Mouse (Mus musculus) MEL (cell line): ENCODE measurements around the gene Il17rc. TPM values are rescaled to one million over a fixed set of nuclear protein-coding genes. Genes with fewer than 3 reads are reported as not detected.
A peak's percentile ranks its signal among the peaks of the same experiment; 100 is the strongest.

Experiments
- DNase-seq: peaks from one replicate; pipeline ENCODE4 v3.0.0; 2011; ENCODE audit warnings: low read depth, low spot score
- H3K27ac ChIP-seq: 2 replicates; pipeline ENCODE4 v1.5.1; 2012; ENCODE audit warnings: low read depth, mild to moderate bottlenecking, control low read depth, low read length, moderate library complexity; ENCODE audit not compliant: control insufficient read depth
- H3K27me3 ChIP-seq, 2 experiments: fragments of 150-350 bp in 1 of 2; sonication (generic) in 1 of 2; 2 replicates each; pipeline ENCODE4 v1.6.1; 2012; ENCODE audit warnings: low read length in 2 of 2, mild to moderate bottlenecking in 2 of 2, improper control_type of control experiment in 1 of 2, moderate library complexity in 1 of 2; ENCODE audit not compliant: insufficient read depth in 2 of 2, control insufficient read depth in 1 of 2
- H3K36me3 ChIP-seq, 2 experiments: 2 replicates each; pipeline ENCODE4 v1.6.1; 2012 to 2014; ENCODE audit warnings: low read length in 2 of 2, improper control_type of control experiment in 1 of 2, inconsistent platforms in 1 of 2, mild to moderate bottlenecking in 1 of 2; ENCODE audit not compliant: insufficient read depth in 2 of 2, control insufficient read depth in 1 of 2
- H3K4me1 ChIP-seq, 2 experiments: fragments of 150-350 bp in 1 of 2; sonication (generic) in 1 of 2; 2 replicates each; pipeline ENCODE4 v1.6.1; 2012; ENCODE audit warnings: low read length in 2 of 2, improper control_type of control experiment in 1 of 2, mild to moderate bottlenecking in 1 of 2; ENCODE audit not compliant: insufficient read depth in 2 of 2, control insufficient read depth in 1 of 2
- H3K4me3 ChIP-seq, 2 experiments: fragments of 150-350 bp in 1 of 2; sonication (generic) in 1 of 2; 2 replicates each; pipeline ENCODE4 v1.5.1; 2012; ENCODE audit warnings: low read depth in 2 of 2, low read length in 2 of 2, mild to moderate bottlenecking in 2 of 2, moderate library complexity in 2 of 2, control low read depth in 1 of 2, improper control_type of control experiment in 1 of 2; ENCODE audit not compliant: control insufficient read depth in 1 of 2, insufficient read depth in 1 of 2
- H3K79me2 ChIP-seq: 2 replicates; pipeline ENCODE4 v1.6.1; 2012; ENCODE audit warnings: mild to moderate bottlenecking, low read length, moderate library complexity; ENCODE audit not compliant: control insufficient read depth, poor library complexity, insufficient read depth
- H3K9ac ChIP-seq: 2 replicates; pipeline ENCODE4 v1.6.1; 2012; ENCODE audit warnings: low read depth, mild to moderate bottlenecking, control low read depth, low read length, moderate library complexity; ENCODE audit not compliant: control insufficient read depth, poor library complexity, severe bottlenecking
- H3K9me3 ChIP-seq: fragments of 150-350 bp; sonication (generic); replicated peaks from 2 replicates; pipeline ENCODE4 v1.6.1; 2012; ENCODE audit warnings: mild to moderate bottlenecking, low read length, improper control_type of control experiment, moderate library complexity; ENCODE audit not compliant: insufficient read depth
- CHD1 ChIP-seq: IDR thresholded peaks from 2 replicates; pipeline ENCODE4 v1.6.1; 2012; ENCODE audit warnings: low read depth, mild to moderate bottlenecking, inconsistent platforms, low read length, improper control_type of control experiment
- CHD2 ChIP-seq: IDR thresholded peaks from 2 replicates; pipeline ENCODE4 v1.6.1; 2011; ENCODE audit warnings: low read length, improper control_type of control experiment
- E2F4 ChIP-seq: IDR thresholded peaks from 2 replicates; pipeline ENCODE4 v1.6.1; 2011; ENCODE audit warnings: low read depth, low read length, improper control_type of control experiment, borderline replicate concordance
- ELF1 ChIP-seq: IDR thresholded peaks from 2 replicates; pipeline ENCODE4 v1.6.1; 2014; ENCODE audit warnings: low read depth, mild to moderate bottlenecking, inconsistent platforms, low read length, improper control_type of control experiment, moderate library complexity
- EP300 ChIP-seq, 2 experiments: IDR thresholded peaks; 2 replicates each; pipeline ENCODE4 v1.6.1; 2011; ENCODE audit warnings: improper control_type of control experiment in 2 of 2, low read length in 2 of 2, low read depth in 1 of 2, mild to moderate bottlenecking in 1 of 2
- ETS1 ChIP-seq: IDR thresholded peaks from 2 replicates; pipeline ENCODE4 v1.6.1; 2012; ENCODE audit warnings: low read depth, mild to moderate bottlenecking, inconsistent platforms, low read length, improper control_type of control experiment, moderate library complexity
- GABPA ChIP-seq: IDR thresholded peaks from 2 replicates; pipeline ENCODE4 v1.6.1; 2012; ENCODE audit warnings: low read depth, mild to moderate bottlenecking, inconsistent platforms, low read length, improper control_type of control experiment, moderate library complexity
- GATA1 ChIP-seq: IDR thresholded peaks from 2 replicates; pipeline ENCODE4 v1.6.1; 2011; ENCODE audit warnings: low read depth, low read length, improper control_type of control experiment
- MAFK ChIP-seq: IDR thresholded peaks from 2 replicates; pipeline ENCODE4 v1.6.1; 2011; ENCODE audit warnings: low read depth, mild to moderate bottlenecking, low read length, improper control_type of control experiment, borderline replicate concordance
- MXI1 ChIP-seq: IDR thresholded peaks from 2 replicates; pipeline ENCODE4 v1.6.1; 2011; ENCODE audit warnings: mild to moderate bottlenecking, low read depth, low read length, improper control_type of control experiment
- MYB ChIP-seq: IDR thresholded peaks from 2 replicates; pipeline ENCODE4 v1.6.1; 2011; ENCODE audit warnings: mild to moderate bottlenecking, low read depth, low read length, improper control_type of control experiment
- MYC ChIP-seq: IDR thresholded peaks from 2 replicates; pipeline ENCODE4 v1.6.1; 2011; ENCODE audit warnings: low read depth, mild to moderate bottlenecking, low read length, improper control_type of control experiment, moderate library complexity
- POLR2AphosphoS2 ChIP-seq: IDR thresholded peaks from 2 replicates; pipeline ENCODE4 v1.6.1; 2011; ENCODE audit warnings: low read length, improper control_type of control experiment
- SIN3A ChIP-seq: IDR thresholded peaks from 2 replicates; pipeline ENCODE4 v1.6.1; 2012; ENCODE audit warnings: low read length, improper control_type of control experiment, inconsistent platforms
- TBP ChIP-seq: IDR thresholded peaks from 2 replicates; pipeline ENCODE4 v1.8.0; 2011; ENCODE audit warnings: low read depth, low read length, improper control_type of control experiment
- UBTF ChIP-seq: IDR thresholded peaks from 2 replicates; pipeline ENCODE4 v1.6.1; 2012; ENCODE audit warnings: low read depth, mild to moderate bottlenecking, inconsistent platforms, low read length, improper control_type of control experiment, moderate library complexity, borderline replicate concordance; ENCODE audit not compliant: insufficient read depth
- ZKSCAN1 ChIP-seq: IDR thresholded peaks from 2 replicates; pipeline ENCODE4 v1.6.1; 2012; ENCODE audit warnings: low read depth, mild to moderate bottlenecking, inconsistent platforms, low read length, improper control_type of control experiment, moderate library complexity
- polyA plus RNA-seq, 2 experiments: library from polyadenylated mRNA; stranded (reverse) in 1 of 2; unstranded in 1 of 2; fragments of >175 nt in 1 of 2; fragments of >200 nt in 1 of 2; gene quantifications; 2 replicates each; pipeline versions ENCODE4 v1.2.1 to v1.2.4; 2012; ENCODE audit warnings: low replicate concordance in 2 of 2, low read depth in 1 of 2; ENCODE audit not compliant: insufficient read length in 2 of 2, insufficient read depth in 1 of 2, missing spikeins in 1 of 2
- total RNA-seq: library from RNA; depleted of rRNA; stranded (reverse); fragments of 300-350 nt; gene quantifications from 2 replicates; pipeline ENCODE4 v1.2.3, GENCODE M21; 2012

Gene Il17rc
- total and polyA plus RNA-seq, 3 experiments = 1.2 to 1.8 TPM; not detected in 1

- peak; percentile 41 for DNase-seq
- H3K9ac ChIP-seq = no peak overlapping the region
- H3K4me1 ChIP-seq = peaks cover 6 to 21% of the 10 kb centered on the region in 2 experiments
- H3K27me3 ChIP-seq = no peaks in the 10 kb centered on the region
- TF ChIP-seq ETS1 (peak; percentile 32; the same call in 1 of the 2 replicates), GABPA (peak; percentile 79), MYB (no peak), MAFK (peak; percentile 50; the same call in 1 of the 2 replicates), MXI1 (no peak), UBTF (no peak), CHD1 (no peak), SIN3A (no peak), GATA1 (peak; percentile 66), ZKSCAN1 (no peak), E2F4 (no peak), MYC (no peak)
- TF ChIP-seq, all 39 proteins: peak for 4
- no peak overlapping the region for H3K4me3 ChIP-seq
- no peaks in the 10 kb centered on the region for H3K9me3 ChIP-seq
- H3K27ac ChIP-seq = no peak overlapping the region; the same call in 1 of the 2 replicates
- H3K79me2 ChIP-seq = 0 out of 2 replicates have a peak, but pooled peaks cover 2% of the 10 kb centered on the region
- H3K36me3 ChIP-seq = peaks cover 0 to 17% of the 10 kb centered on the region in 2 experiments; a peak in 2 of 4 replicates
Observed at GRCm38 (mm10) chr6:113487125-113487576, 15.9 kb downstream of the Il17rc start.

GRCm38 (mm10) chr6:113489410-113489809 lies 18.2 kb downstream of the Il17rc start:
- DNase-seq = no peak
- Histone ChIP-seq H3K9ac (no peak overlapping the region), H3K27me3 (no peaks in the 10 kb centered on the region), H3K36me3 (peaks cover 0 to 12% of the 10 kb centered on the region in 2 experiments; a peak in 2 of 4 replicates), H3K79me2 (no peaks in the 10 kb centered on the region), H3K9me3 (no peaks in the 10 kb centered on the region), H3K4me1 (peaks cover 6 to 15% of the 10 kb centered on the region in 2 experiments), H3K27ac (no peak overlapping the region), H3K4me3 (no peak overlapping the region)
- no peak for TF ChIP-seq MAFK
- no peak for TF ChIP-seq TBP
- TF ChIP-seq POLR2AphosphoS2 = no peak
- TF ChIP-seq CHD2 = no peak
- TF ChIP-seq ELF1 = no peak
- TF ChIP-seq EP300 (IDR thresholded peaks at IDR 0.05; ENCODE audit: low read depth in 1 of 2, low read length in 2 of 2) = no peak
- no peak for TF ChIP-seq ZKSCAN1
